Mouse (Mus musculus) c-Kit-positive CD71-positive TER-119-negative erythroid progenitor cells, embryonic 14.5 days (primary cell): ENCODE data around the gene Gm17535.
"Not testable (repeated sequence)": the region's sequence is repeated elsewhere in the genome, so short reads cannot be mapped to it uniquely, and the experiment has no call there.

ENCODE experiments used
- DNase-seq: peaks from one replicate; pipeline ENCODE4 v3.0.0-alpha.2; 2013; ENCODE audit warnings: low read depth

Gm17535 gene

DNA sequence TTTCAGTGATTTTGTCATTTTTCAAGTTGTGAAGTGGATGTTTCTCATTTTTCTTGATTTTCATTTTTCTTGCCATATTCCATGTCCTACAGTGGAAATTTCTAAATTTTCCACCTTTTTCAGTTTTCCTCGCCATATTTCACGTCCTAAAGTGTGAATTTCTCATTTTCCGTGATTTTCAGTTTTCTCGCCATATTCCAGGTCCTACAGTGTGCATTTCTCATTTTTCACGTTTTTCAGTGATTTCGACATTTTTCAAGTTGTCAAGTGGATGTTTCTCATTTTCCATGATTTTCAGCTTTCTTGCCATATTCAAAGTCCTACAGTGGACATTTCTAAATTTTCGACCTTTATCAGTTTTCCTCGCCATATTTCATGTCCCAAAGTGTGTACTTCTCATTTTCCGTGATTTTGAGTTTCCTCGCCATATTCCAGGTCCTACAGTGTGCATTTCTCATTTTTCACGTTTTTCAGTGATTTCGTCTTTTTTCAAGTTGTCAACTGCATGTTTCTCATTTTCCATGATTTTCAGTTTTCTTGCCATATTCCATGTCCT is 9.4 kb upstream of the Gm17535 start, which contains the start of gene Gm10717:
Gene Gm10717 (plus strand): TSS at position 506 of the 556 bp plus-strand sequence.
- DNase-seq = not testable (repeated sequence)

DNA sequence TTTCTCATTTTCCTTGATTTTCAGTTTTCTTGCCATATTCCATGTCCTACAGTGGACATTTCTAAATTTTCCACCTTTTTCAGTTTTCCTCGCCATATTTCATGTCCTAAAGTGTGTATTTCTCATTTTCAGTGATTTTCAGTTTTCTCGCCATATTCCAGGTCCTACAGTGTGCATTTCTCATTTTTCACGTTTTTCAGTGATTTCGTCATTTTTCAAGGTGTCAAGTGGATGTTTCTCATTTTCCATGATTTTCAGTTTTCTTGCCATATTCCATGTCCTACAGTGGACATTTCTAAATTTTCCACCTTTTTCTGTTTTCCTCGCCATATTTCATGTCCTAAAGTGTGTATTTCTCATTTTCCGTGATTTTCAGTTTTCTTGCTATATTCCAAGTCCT is 8.7 kb upstream of the Gm17535 start:
- not testable (repeated sequence) for DNase-seq

GRCm38 (mm10) chr9:3026136-3026535 is 8.3 kb upstream of the Gm17535 start:
- DNase-seq = not testable (repeated sequence)

- not testable (repeated sequence) for DNase-seq
These were observed 7.7 kb upstream of the Gm17535 start for GRCm38 (mm10) chr9:3026741-3027140.

GRCm38 (mm10) chr9:3027200-3027599 is 7.2 kb upstream of the Gm17535 start:
- DNase-seq = not testable (repeated sequence)

- DNase-seq = not testable (repeated sequence)
These were observed 5.0 kb upstream of the Gm17535 start for GRCm38 (mm10) chr9:3029276-3030000.

DNA sequence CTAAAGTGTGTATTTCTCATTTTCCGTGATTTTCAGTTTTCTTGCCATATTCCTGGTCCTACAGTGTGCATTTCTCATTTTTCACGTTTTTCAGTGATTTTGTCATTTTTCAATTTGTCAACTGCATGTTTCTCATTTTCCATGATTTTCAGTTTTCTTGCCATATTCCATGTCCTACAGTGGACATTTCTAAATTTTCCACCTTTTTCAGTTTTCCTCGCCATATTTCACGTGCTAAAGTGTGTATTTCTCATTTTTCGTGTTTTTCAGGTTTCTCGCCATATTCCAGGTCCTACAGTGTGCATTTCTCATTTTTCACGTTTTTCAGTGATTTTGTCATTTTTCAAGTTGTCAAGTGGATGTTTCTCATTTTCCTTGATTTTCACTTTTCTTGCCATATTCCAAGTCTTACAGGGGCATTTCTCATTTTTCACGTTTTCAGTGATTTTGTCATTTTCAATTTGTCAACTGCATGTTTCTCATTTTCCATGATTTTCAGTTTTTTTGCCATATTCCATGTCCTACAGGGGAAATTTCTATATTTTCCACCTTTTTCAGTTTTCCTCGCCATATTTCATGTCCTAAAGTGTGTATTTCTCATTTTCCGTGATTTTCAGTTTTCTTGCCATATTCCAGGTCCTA is 3.6 kb upstream of the Gm17535 start:
- DNase-seq = peak; percentile 87

GRCm38 (mm10) chr9:3036577-3036976 is 2.2 kb downstream of the Gm17535 start, which contains the start of gene Gm10715:
Gene Gm10715, plus strand, starts transcription at chr9:3036877.
- not testable (repeated sequence) for DNase-seq

DNA sequence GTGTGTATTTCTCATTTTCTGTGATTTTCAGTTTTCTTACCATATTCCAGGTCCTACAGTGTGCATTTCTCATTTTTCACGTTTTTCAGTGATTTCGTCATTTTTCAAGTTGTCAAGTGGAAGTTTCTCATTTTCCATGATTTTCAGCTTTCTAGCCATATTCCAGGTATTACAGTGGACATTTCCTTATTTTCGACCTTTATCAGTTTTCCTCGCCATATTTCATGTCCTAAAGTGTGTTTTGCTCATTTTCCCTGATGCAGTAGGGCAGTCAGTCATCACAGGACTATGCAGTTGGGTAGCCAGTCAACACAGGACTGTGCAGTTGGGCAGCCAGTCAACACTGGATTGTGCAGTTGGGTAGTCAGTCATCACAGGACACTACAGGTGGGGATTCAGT is 3.8 kb downstream of the Gm17535 start:
- not testable (repeated sequence) for DNase-seq
